Mouse (Mus musculus) liver, embryonic 14.5 days (tissue): ENCODE data around the gene Atoh7. TPM values are rescaled to one million over a fixed set of nuclear protein-coding genes. Genes with fewer than 3 reads are reported as not detected.

ENCODE experiments used
- ATAC-seq: fragments of 200-750 bp; cut with Nextera tagmentation; 2 replicates; pipeline ENCODE4 v1.8.0; 2017; ENCODE audit warnings: moderate number of reproducible peaks, mild to moderate bottlenecking, moderate library complexity; ENCODE audit not compliant: insufficient read depth
- DNase-seq, 3 experiments: peaks; one replicate each; pipeline ENCODE4 v3.0.0-alpha.2; 2012 to 2013; ENCODE audit warnings: low read depth in 3 of 3, low spot score in 3 of 3
- H3K27ac ChIP-seq: fragments of 300-500 bp; sonication (generic); 2 replicates; pipeline ENCODE4 v1.5.1; 2014; ENCODE audit warnings: moderate library complexity, mild to moderate bottlenecking, control low read depth, inconsistent platforms
- H3K27me3 ChIP-seq: fragments of 300-500 bp; sonication (generic); 2 replicates; pipeline ENCODE4 v1.6.1; 2014; ENCODE audit warnings: mild to moderate bottlenecking, low read length, moderate library complexity; ENCODE audit not compliant: control insufficient read depth, insufficient read depth
- H3K36me3 ChIP-seq: fragments of 300-500 bp; sonication (generic); replicated peaks from 2 replicates; pipeline ENCODE4 v1.6.1; 2014; ENCODE audit warnings: low read depth; ENCODE audit not compliant: control insufficient read depth, insufficient read depth
- H3K4me1 ChIP-seq, 2 experiments: fragments of 200-500 bp in 1 of 2; fragments of 300-500 bp in 1 of 2; sonication (generic) in 1 of 2; replicated peaks; 2 replicates each; pipeline ENCODE4 v1.6.1; 2012 to 2014; ENCODE audit warnings: antibody characterized with exemption in 1 of 2, inconsistent platforms in 1 of 2, low read length in 1 of 2; ENCODE audit not compliant: control insufficient read depth in 2 of 2, insufficient read depth in 2 of 2
- H3K4me2 ChIP-seq: fragments of 300-500 bp; sonication (generic); 2 replicates; pipeline ENCODE4 v1.6.1; 2014; ENCODE audit warnings: low read depth, mild to moderate bottlenecking, control low read depth, moderate library complexity
- H3K4me3 ChIP-seq, 2 experiments: fragments of 200-500 bp in 1 of 2; fragments of 300-500 bp in 1 of 2; sonication (generic) in 1 of 2; 2 replicates each; pipeline ENCODE4 v1.5.1; 2012 to 2014; ENCODE audit warnings: low read depth in 2 of 2, low read length in 2 of 2, mild to moderate bottlenecking in 2 of 2, control low read depth in 1 of 2, inconsistent platforms in 1 of 2, moderate library complexity in 1 of 2; ENCODE audit not compliant: insufficient read depth in 1 of 2
- H3K9ac ChIP-seq: fragments of 300-500 bp; sonication (generic); replicated peaks from 2 replicates; pipeline ENCODE4 v1.6.1; 2014; ENCODE audit warnings: mild to moderate bottlenecking, control low read depth, moderate library complexity
- H3K9me3 ChIP-seq: fragments of 300-500 bp; sonication (generic); 2 replicates; pipeline ENCODE4 v1.6.1; 2016; ENCODE audit warnings: low read length, mixed read lengths; ENCODE audit not compliant: control insufficient read depth
- CTCF ChIP-seq: IDR thresholded peaks from 2 replicates; pipeline ENCODE4 v1.5.1; 2016; ENCODE audit warnings: antibody characterized with exemption, low read depth, control low read depth
- EP300 ChIP-seq: IDR thresholded peaks from 2 replicates; pipeline ENCODE4 v1.6.1; 2016; ENCODE audit warnings: antibody characterized with exemption, low read depth
- WGBS: fragments of 180-500 bp; shearing (Covaris S2); extraction: QIAGEN DNeasy Blood & Tissue Kit; methylation state at CpG from one replicate; pipeline ENCODE4 v1.1.7; 2014; ENCODE audit not compliant: insufficient replicate concordance; 5-methylcytosine and 5-hydroxymethylcytosine counted together
- polyA plus RNA-seq, 2 experiments: library from polyadenylated mRNA; depleted of rRNA in 1 of 2; stranded (reverse) in 1 of 2; unstranded in 1 of 2; fragments of >200 nt; fragmentation: Nextera tagmentation in 1 of 2; extraction: Ambion mirVana in 1 of 2; gene quantifications; 2 replicates each; pipeline versions ENCODE4 v1.2.1 to v1.2.3; 2012 to 2014

Atoh7 gene
- polyA plus RNA-seq, 2 experiments: 0.02 TPM; not detected in 1

- ATAC-seq (no peak), DNase-seq (peak in 1 of 3 experiments; percentile 27)
- Histone ChIP-seq H3K36me3 (no peaks in the 10 kb centered on the region), H3K4me2 (no peak overlapping the region), H3K4me1 (no peaks in the 10 kb centered on the region), H3K4me3 (no peak overlapping the region), H3K27me3 (no peaks in the 10 kb centered on the region), H3K9me3 (no peaks in the 10 kb centered on the region), H3K9ac (no peak overlapping the region), H3K27ac (no peak overlapping the region)
- TF ChIP-seq CTCF: peak; percentile 33
- no peak for TF ChIP-seq EP300
- WGBS: 44% methylated on average over 5 of the region's 5 CpGs
These were observed 13.7 kb downstream of the Atoh7 start for GRCm38 (mm10) chr10:63113027-63113604.

GRCm38 (mm10) chr10:63113716-63114360 is 14.4 kb downstream of the Atoh7 start:
- no peak for DNase-seq
- ATAC-seq: no peak
- no peak overlapping the region for H3K9ac ChIP-seq
- TF ChIP-seq CTCF (no peak), EP300 (no peak)
- H3K4me3 ChIP-seq: no peak overlapping the region
- H3K27me3 ChIP-seq: no peaks in the 10 kb centered on the region
- no peaks in the 10 kb centered on the region for H3K9me3 ChIP-seq
- H3K36me3 ChIP-seq: no peaks in the 10 kb centered on the region
- H3K27ac ChIP-seq: no peak overlapping the region
- WGBS: 68% methylated on average over 6 of the region's 6 CpGs
- H3K4me1 ChIP-seq: no peaks in the 10 kb centered on the region
- H3K4me2 ChIP-seq: no peak overlapping the region

- WGBS: 68% methylated on average over 15 of the region's 15 CpGs
- no peak overlapping the region for H3K4me3 ChIP-seq
- TF ChIP-seq CTCF: no peak
- no peak for TF ChIP-seq EP300
- H3K9ac ChIP-seq: no peak overlapping the region
- no peak overlapping the region for H3K4me2 ChIP-seq
- ATAC-seq: no peak
- no peaks in the 10 kb centered on the region for H3K27me3 ChIP-seq
- H3K27ac ChIP-seq: no peak overlapping the region
- no peaks in the 10 kb centered on the region for H3K36me3 ChIP-seq
- no peaks in the 10 kb centered on the region for H3K9me3 ChIP-seq
- H3K4me1 ChIP-seq: no peaks in the 10 kb centered on the region
- DNase-seq: no peak
These were observed 16.4 kb downstream of the Atoh7 start for GRCm38 (mm10) chr10:63115881-63116280.

- WGBS: 80% methylated on average over 9 of the region's 9 CpGs
- Histone ChIP-seq H3K9ac (no peak overlapping the region), H3K9me3 (no peaks in the 10 kb centered on the region), H3K27me3 (no peaks in the 10 kb centered on the region), H3K4me1 (no peaks in the 10 kb centered on the region), H3K36me3 (no peaks in the 10 kb centered on the region), H3K4me2 (no peak overlapping the region), H3K4me3 (no peak overlapping the region), H3K27ac (no peak overlapping the region)
- no peak for ATAC-seq
- no peak for DNase-seq
- TF ChIP-seq EP300 (no peak), CTCF (no peak)
These were observed 16.9 kb downstream of the Atoh7 start for GRCm38 (mm10) chr10:63116376-63116775.

- 73% methylated on average over 8 of the region's 8 CpGs for WGBS
These were observed 18.1 kb downstream of the Atoh7 start for GRCm38 (mm10) chr10:63117583-63117982.

More at GRCm38 (mm10) chr10:63117583-63117982, 18.1 kb downstream of the Atoh7 start:
- Histone ChIP-seq H3K4me3 (no peak overlapping the region), H3K9ac (no peak overlapping the region), H3K36me3 (no peaks in the 10 kb centered on the region), H3K27me3 (no peaks in the 10 kb centered on the region), H3K4me1 (no peaks in the 10 kb centered on the region), H3K27ac (no peak overlapping the region), H3K4me2 (no peak overlapping the region), H3K9me3 (no peaks in the 10 kb centered on the region)
- DNase-seq: no peak
- no peak for ATAC-seq
- TF ChIP-seq CTCF: no peak
- TF ChIP-seq EP300: no peak
